Mouse (Mus musculus): ENCODE results near the gene Vav2. TPM values are rescaled to one million over a fixed set of nuclear protein-coding genes. Genes with fewer than 3 reads are reported as not detected.

Gene Vav2
- polyA plus RNA-seq, 1 experiment from 2014 or later: 36.7 TPM

DNA sequence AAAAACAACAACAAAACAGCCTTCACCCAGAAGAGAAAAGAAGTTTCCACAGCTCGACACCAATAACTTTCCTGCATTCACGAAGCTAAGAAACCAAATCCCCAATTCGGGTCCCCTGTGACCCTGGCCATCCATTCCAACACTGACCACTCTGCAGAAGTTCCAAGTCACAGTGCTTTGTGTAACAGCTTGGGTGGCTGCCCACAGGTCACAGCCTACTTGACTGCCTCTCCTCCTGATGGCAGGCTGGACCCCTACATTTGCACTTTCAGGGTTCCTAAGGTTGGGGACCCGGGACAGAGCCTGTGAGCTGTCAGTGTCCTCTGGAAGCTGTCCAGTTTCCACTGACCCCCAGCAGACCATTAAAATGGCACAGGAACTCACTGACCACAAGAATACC lies 36.1 kb upstream of the Vav2 start:
- no peaks in the 10 kb centered on the region for H3K27me3 ChIP-seq
- in situ Hi-C loops (cut with MboI; ENCODE audit: low pct_unique_long_range_greater_than_20kb): no loop called here
- POLR2A ChIA-PET: interaction anchor here (0.6 kb wide), 1 partner anchor 17 kb away, joined by 4 read pairs; no protein-coding TSS in a partner anchor
- TF ChIP-seq CTCF (IDR thresholded peaks at IDR 0.05): no peak
- ATAC-seq (no peak), DNase-seq (ENCODE audit: low read depth, low spot score) (no peak)
- CTCF ChIA-PET: no interaction called here

DNA sequence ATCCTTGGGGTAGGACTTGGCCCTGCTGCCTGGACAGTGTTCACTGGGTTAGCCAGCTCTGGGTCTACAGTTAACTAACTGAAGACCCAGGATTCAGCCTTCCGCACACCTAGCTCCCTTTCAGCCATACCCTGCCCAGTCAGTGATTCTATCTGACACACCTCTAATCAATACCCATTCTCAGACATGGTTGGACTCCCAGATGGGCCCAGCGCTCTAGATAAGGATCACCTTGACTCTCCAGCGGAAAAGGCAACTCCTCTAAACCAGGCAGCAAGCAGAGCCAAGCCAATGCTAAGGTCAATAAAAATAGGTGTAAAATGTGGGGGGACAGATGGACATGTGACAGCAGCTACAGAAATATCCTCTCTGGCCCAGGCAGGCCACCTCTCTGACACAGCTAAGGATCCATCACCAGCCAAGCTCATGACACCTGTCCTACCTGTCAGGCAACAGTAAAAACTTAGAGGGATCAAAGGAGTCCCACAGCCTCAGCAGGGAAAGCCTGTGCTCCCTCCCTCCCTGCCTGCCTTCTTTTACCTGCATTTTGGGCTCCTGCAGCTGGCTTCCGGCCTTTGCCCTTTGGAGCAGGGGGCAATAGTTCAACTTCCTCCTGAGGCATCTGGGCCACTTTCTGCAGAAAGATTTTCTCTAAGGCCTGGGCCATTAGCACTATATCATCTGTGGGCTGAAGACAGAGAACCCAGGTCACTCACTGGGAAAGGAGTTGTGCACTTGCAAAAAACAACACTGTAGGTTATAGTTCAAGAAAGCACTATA lies 35.2 kb upstream of the Vav2 start:
- ChIA-PET CTCF (interaction anchor here (1.2 kb wide), 1 partner anchor 19 kb away, joined by 3 read pairs; the partner anchor contains the start of gene Brd3os), POLR2A (interaction anchor here (0.6 kb wide), 1 partner anchor 16 kb away, joined by 4 read pairs; no protein-coding TSS in a partner anchor)
- TF ChIP-seq CTCF (IDR thresholded peaks at IDR 0.05): no peak
- no peaks in the 10 kb centered on the region for H3K27me3 ChIP-seq
- DNase-seq (ENCODE audit: low read depth, low spot score) (no peak), ATAC-seq (no peak)
- in situ Hi-C loops (cut with MboI; ENCODE audit: low pct_unique_long_range_greater_than_20kb): no loop called here

DNA sequence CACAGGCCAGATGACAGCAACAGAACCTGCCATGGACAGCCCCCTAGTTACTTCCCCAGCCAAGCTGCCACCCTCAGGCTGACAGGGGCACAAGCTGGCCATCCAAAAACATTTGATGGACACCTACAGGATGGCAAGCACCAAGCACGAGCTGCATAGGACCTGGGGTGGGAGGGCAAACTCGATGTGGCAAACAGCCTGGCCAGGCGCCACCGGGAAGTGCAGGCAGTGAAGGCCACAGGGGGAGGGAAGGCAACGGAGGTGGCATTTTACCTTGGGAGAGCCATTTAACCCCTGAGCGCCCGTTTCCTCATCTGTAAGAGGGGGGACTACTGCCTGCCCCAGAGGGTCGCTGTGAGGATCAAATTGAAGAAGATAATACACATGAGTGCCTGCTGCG lies 33.8 kb upstream of the Vav2 start:
- no peaks in the 10 kb centered on the region for H3K27me3 ChIP-seq
- TF ChIP-seq CTCF (IDR thresholded peaks at IDR 0.05): no peak
- in situ Hi-C loops (cut with MboI; ENCODE audit: low pct_unique_long_range_greater_than_20kb): no loop called here
- POLR2A ChIA-PET: no interaction called here
- CTCF ChIA-PET: interaction anchor here (1.2 kb wide), 1 partner anchor 18 kb away, joined by 3 read pairs; the partner anchor contains the start of gene Brd3os
- ATAC-seq (no peak), DNase-seq (ENCODE audit: low read depth, low spot score) (no peak)

DNA sequence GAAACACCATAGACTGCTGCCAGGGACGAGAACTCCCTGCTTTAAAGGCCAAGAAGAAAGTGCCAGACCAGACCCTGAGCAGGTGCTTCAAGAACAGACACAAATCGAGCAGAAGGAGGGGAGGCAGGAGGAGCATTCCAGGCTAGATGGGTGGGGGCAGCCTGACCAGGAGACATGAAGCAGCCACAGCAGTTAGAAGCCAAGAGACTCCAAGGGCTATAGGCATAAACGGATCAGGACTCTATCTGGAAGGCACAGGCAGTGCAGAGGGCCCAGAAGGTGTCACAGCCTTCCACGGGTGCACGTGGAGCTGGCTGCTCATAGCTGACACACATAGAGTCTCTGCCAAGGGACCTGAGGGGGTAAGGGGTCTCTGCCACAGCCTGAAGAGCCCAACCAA lies 33.3 kb upstream of the Vav2 start:
- TF ChIP-seq CTCF (IDR thresholded peaks at IDR 0.05): no peak
- ChIA-PET CTCF (no interaction called here), POLR2A (no interaction called here)
- DNase-seq (ENCODE audit: low read depth, low spot score) (no peak), ATAC-seq (no peak)
- H3K27me3 ChIP-seq: no peaks in the 10 kb centered on the region
- in situ Hi-C loops (cut with MboI; ENCODE audit: low pct_unique_long_range_greater_than_20kb): no loop called here

DNA sequence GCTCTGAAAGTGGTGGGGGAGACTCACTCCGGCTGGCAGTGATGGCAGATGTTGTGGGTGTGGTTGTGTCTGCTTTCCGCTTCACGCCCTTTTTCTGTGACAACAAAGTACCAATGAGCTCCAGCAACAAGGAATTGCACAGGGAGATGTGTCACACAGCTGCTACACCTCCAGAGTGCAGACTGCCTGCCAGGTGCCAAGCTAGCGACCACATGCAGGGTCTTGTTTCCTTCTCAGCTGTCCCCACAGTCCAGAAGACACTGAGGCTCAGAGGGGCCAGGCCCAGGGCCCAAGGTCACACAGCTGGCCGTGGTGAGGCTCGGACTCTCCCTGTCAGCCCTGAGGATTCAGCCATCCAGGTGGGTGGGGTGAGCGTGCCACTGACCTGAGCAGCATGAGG lies 32.9 kb upstream of the Vav2 start:
- no peak for DNase-seq (ENCODE audit: low read depth, low spot score)
- H3K27me3 ChIP-seq: no peaks in the 10 kb centered on the region
- POLR2A ChIA-PET: no interaction called here
- TF ChIP-seq CTCF (IDR thresholded peaks at IDR 0.05): no peak
- in situ Hi-C loops (cut with MboI; ENCODE audit: low pct_unique_long_range_greater_than_20kb): no loop called here
- CTCF ChIA-PET: no interaction called here
- ATAC-seq: no peak

DNA sequence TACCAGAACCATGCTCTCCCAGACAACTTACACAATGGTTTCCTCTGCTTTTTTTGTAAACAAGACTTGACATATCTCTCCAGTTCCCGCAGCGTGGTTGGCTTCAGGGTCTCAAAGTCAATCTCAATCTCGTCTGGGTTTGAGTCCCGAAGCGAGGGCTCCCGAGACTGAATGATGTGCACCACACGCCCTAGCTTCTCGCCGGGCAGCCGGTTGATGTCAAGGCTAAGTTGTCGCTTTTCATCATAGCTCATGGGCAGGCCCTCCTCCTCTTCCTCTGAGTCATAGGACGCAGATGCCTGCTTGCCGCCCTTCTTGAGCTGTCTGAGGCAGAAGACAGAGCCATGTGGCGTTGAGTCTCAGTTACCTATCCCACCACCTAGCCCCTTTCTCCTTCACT lies 23.4 kb upstream of the Vav2 start:
- H3K27me3 ChIP-seq: no peaks in the 10 kb centered on the region
- no peak for TF ChIP-seq CTCF (IDR thresholded peaks at IDR 0.05)
- POLR2A ChIA-PET: no interaction called here
- ATAC-seq (no peak), DNase-seq (ENCODE audit: low read depth, low spot score) (no peak)
- CTCF ChIA-PET: no interaction called here
- in situ Hi-C loops (cut with MboI; ENCODE audit: low pct_unique_long_range_greater_than_20kb): no loop called here

DNA sequence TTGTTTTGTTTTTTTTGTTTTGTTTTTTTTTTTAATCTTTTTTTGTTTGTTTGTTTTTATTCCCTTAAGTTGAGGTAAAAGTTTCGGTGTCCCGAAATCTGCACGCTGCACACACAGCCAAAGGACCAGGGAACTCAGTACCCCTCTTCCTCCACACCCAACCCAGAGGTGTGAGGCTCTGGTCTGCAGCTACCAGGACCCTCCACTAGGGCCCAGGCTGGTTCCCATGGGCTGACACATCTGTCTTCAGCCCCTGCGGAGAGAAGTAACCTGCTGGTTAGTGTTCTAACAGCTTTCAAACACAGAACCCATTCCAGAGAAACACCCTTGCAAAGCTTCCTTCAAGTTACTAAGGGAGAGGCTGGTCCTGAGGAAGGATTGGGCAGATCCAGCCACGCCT lies 20.9 kb upstream of the Vav2 start:
- DNase-seq (ENCODE audit: low read depth, low spot score): no peak
- no peak for ATAC-seq
- POLR2A ChIA-PET: interaction anchor here (0.9 kb wide), 1 partner anchor 10 kb away, joined by 3 read pairs; no protein-coding TSS in a partner anchor
- TF ChIP-seq CTCF (IDR thresholded peaks at IDR 0.05): no peak
- CTCF ChIA-PET: interaction anchor here (1.2 kb wide), 2 partner anchors 10 to 16 kb away, joined by 3 read pairs; no protein-coding TSS in a partner anchor
- H3K27me3 ChIP-seq: no peaks in the 10 kb centered on the region
- in situ Hi-C loops (cut with MboI; ENCODE audit: low pct_unique_long_range_greater_than_20kb): loop anchor here (25.0 kb wide), 1 partner anchor 410 kb away; the partner anchor contains the start of gene Slc2a6

DNA sequence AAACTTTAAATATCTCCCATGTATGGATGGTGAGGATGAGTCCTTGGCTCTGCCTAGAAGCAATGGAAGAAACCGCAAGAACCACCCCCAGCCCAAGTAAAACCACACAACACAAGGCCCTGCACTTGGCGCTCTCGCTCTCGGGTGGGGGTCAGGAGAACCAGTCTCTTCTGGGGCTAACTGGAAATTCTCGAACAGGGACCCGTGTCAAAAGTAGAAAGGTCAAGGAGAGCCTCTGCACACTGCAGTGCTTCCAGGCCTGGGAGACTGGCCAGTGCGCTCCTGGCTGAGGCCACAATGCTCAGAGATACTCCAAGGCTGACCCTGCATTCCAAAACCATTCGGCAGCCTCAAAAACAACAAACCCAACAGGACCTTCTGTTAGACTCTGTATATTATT lies 20.0 kb upstream of the Vav2 start:
- no peaks in the 10 kb centered on the region for H3K27me3 ChIP-seq
- POLR2A ChIA-PET: interaction anchor here (0.7 kb wide), 1 partner anchor 10 kb away, joined by 4 read pairs; no protein-coding TSS in a partner anchor
- TF ChIP-seq CTCF (IDR thresholded peaks at IDR 0.05): no peak
- ATAC-seq: no peak
- CTCF ChIA-PET: interaction anchor here (0.6 kb wide), 1 partner anchor 1081 kb away, joined by 3 read pairs; no protein-coding TSS in a partner anchor
- DNase-seq (ENCODE audit: low read depth, low spot score): no peak
- in situ Hi-C loops (cut with MboI; ENCODE audit: low pct_unique_long_range_greater_than_20kb): loop anchor here (25.0 kb wide), 1 partner anchor 410 kb away; the partner anchor contains the start of gene Slc2a6

DNA sequence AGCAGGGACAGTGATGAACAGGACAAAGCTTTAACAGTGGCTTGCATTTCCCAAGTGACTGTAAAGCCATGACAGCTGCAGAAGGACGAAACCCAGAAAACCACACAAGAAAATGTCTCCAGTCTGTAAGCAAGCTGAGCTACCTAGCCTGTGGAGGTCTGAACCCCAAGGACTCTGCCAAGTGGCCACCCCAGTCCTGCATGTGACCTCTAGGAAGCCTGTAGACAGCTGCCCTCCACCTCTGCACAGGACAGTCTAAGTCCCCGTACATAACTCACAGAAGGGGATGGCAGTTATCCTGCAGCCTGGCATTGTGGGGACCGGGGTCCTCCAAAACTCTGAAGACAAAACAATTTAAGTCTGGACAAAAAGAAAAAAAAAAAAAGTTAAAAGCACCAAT lies 19.1 kb upstream of the Vav2 start:
- CTCF ChIA-PET: no interaction called here
- DNase-seq (ENCODE audit: low read depth, low spot score) (no peak), ATAC-seq (no peak)
- TF ChIP-seq CTCF (IDR thresholded peaks at IDR 0.05): no peak
- in situ Hi-C loops (cut with MboI; ENCODE audit: low pct_unique_long_range_greater_than_20kb): loop anchor here (25.0 kb wide), 1 partner anchor 409 kb away; the partner anchor contains the start of gene Slc2a6
- POLR2A ChIA-PET: interaction anchor here (0.6 to 0.7 kb wide), 2 partner anchors 17 to 69 kb away, joined by 3 to 4 read pairs; partner anchors contain the start of gene Wdr5
- no peaks in the 10 kb centered on the region for H3K27me3 ChIP-seq

DNA sequence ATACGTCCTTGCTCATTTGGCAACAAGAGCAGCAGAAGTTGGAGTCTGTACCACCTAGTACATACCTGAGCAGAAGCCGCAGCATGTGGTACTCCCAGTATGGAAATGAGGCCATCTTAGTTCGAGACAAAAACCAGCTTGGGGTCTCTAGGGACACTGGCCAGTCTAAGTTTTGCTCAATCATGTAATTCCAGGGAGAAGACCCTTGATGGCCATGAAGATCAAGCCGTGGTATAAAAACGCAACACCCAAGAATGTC lies 16.5 kb upstream of the Vav2 start:
- H3K27me3 ChIP-seq: no peaks in the 10 kb centered on the region
- DNase-seq (ENCODE audit: low read depth, low spot score) (no peak), ATAC-seq (no peak)
- TF ChIP-seq CTCF (IDR thresholded peaks at IDR 0.05): no peak
- POLR2A ChIA-PET: no interaction called here
- CTCF ChIA-PET: interaction anchor here (1.2 to 1.7 kb wide), 2 partner anchors 15 to 18 kb away, joined by 3 to 6 read pairs; no protein-coding TSS in a partner anchor
- in situ Hi-C loops (cut with MboI; ENCODE audit: low pct_unique_long_range_greater_than_20kb): loop anchor here (5.0 to 25.0 kb wide), 2 partner anchors 74 to 406 kb away; partner anchors contain the start of genes Slc2a6 and Wdr5
